Mouse (Mus musculus) layer of hippocampus, postnatal 10 days (tissue): Measurements from ENCODE around the gene Cdk5r2. TPM values are rescaled to one million over a fixed set of nuclear protein-coding genes. Genes with fewer than 3 reads are reported as not detected.

ENCODE experiments used
- DNase-seq, 2 experiments: peaks; one replicate each; pipeline ENCODE4 v3.0.0; 2021; ENCODE audit warnings: low spot score in 2 of 2
- total RNA-seq, 2 experiments: library from RNA; stranded (reverse); gene quantifications; 2 replicates each; pipeline ENCODE4 v1.2.3; 2021

Cdk5r2 gene
- total RNA-seq, 2 experiments from 2014 or later = 286 to 311 TPM

- DNase-seq = peak; percentile 17 to 19
These were observed 3.5 kb upstream of the Cdk5r2 start for GRCm38 (mm10) chr1:74851001-74851775.

DNA sequence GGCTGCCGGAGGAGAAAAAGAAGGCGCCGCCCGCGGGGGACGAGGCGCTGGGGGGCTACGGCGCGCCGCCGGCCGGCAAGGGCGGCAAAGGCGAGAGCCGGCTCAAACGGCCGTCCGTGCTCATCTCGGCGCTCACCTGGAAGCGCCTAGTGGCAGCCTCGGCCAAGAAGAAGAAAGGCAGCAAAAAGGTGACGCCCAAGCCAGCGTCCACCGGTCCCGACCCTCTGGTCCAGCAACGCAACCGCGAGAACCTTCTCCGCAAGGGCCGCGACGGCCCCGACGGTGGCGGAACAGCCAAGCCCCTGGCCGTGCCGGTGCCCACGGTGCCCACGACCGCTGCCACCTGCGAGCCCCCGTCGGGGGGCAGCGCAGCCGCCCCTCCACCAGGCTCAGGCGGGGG is 422 bp downstream of the Cdk5r2 start:
- no peak for DNase-seq

- DNase-seq = peak; percentile 34 to 47
These were observed 1.1 kb downstream of the Cdk5r2 start for GRCm38 (mm10) chr1:74855651-74856438.

GRCm38 (mm10) chr1:74856439-74856720 is 1.6 kb downstream of the Cdk5r2 start:
- DNase-seq = no peak

DNA sequence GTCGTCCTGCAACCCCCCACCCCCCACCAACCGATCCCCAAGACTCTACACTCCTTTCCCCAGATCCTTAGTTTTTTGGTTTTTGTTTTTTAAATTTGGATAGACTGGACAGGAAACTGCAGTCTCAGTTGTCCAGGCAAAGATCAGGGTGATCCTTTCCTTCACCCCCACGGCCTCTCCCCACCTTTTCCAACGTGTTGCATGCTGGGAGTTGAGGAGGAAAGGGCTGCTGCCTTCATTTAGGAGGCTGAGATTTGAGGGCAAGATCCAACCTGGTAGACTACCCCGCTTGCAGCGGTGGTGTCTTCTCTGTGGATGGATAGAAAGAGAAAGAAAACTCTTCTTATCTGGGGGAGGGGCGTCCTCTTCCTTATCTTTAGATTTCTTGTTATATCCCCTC is 2.1 kb downstream of the Cdk5r2 start:
- peak in 1 of 2 experiments; percentile 25 for DNase-seq

GRCm38 (mm10) chr1:74857201-74857600 is 2.5 kb downstream of the Cdk5r2 start:
- DNase-seq = peak; percentile 13 to 16

- DNase-seq = peak; percentile 16 to 26
These were observed 2.9 kb downstream of the Cdk5r2 start for GRCm38 (mm10) chr1:74857677-74858076.

DNA sequence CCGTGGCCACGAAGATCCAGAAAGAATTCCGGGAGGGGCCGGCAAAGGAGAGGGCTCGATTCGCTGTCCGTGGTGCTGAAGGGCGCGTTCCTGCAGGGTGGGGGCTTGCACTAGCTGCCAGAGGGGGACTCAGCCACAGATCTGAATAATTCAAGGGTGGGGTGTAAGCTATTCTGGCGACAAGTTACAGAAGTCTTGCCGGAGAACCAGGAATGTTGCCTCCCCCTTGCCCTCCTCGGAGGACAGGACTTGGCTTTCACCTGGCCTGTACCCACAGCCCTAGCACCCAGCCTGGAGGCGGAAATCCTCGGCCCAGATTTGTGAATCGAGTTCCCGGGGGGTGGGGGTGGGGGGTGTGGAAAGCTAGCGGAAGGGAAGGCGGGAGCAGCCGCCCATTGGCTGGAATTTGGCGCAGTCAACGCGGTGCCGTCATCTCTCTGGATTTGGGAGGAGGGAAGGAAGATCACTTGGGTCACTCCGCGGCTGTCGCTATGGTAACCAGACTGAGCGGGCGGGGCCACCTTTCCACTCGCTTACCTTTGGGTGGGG is 3.5 kb downstream of the Cdk5r2 start:
- DNase-seq = peak; percentile 83 to 89

DNA sequence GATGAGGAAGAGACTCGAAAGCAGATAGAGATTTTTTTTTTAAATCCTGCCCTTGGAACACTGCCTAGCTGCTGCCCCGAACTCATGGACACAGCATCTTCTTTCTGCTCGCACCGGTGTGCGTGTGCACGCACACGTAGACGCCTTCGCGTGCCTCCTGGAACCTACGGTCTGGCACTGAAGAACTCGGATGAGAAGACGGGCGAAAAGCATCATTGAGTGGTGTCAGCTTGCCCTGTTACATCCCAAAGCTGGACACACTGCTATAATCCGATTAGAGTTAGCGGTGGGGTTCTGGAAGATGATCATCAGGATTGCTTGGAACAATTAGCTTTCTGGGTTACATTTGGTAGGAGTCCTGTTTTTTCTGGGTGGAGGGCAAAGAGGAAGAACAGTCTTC is 4.1 kb downstream of the Cdk5r2 start:
- peak in 1 of 2 experiments; percentile 16 for DNase-seq

DNA sequence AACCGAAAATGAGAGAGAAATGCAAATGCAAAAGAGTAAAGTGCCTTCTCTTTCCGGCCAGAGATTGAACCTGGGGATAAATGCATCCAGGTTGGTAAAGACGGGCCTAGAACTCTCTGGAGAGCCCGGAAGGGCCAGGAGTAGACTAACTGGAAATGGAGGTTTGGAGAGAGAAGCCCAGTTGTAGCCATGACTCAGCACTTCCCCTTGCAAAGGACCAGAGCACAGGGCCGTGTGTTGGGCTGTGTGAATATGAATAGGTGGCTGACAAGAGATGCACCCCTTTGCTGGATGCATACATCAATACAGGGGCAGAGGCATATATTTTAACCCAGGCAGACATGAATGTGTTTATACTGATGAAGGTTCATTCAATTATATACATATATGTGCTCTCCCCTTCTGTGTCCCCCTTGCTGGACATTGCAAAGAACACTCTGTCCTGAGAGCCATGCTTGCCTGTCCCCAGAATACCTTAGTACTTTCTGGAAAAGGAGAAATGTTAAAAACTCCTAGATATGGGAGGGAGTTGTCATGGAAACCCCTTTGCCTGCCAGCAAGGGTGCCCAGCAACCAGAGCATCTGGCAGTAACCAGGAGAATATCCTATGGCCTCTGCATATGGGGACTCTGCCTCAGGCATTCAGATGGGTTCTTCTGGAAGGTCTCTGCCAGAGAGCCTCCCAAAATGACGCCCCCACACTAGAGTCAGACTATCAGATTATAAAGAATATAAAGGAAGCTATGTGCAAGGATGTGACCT is 4.7 kb downstream of the Cdk5r2 start:
- peak; percentile 20 to 31 for DNase-seq

DNA sequence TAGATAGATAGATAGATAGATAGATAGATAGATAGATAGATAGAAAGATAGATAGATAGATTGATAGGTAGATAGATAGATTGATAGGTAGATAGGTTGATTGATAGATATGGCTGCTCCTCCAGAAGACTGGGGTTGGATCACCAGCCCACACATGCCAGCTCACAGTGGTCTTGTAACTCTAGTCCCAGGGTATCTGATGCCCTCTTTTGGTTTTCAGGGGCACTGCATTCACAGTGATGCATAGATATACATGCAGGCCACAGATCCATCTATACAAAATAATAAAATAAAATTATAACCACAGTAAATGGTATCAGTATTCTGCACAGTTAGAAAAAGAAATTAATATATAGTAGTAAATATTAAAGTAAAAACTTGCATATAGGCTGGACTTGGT is 7.0 kb downstream of the Cdk5r2 start:
- no peak for DNase-seq

GRCm38 (mm10) chr1:74872218-74872617 is 17.5 kb downstream of the Cdk5r2 start:
- DNase-seq = no peak

GRCm38 (mm10) chr1:74877199-74877598 is 22.5 kb downstream of the Cdk5r2 start:
- DNase-seq = no peak

- DNase-seq = peak; percentile 74 to 78
These were observed 26.1 kb downstream of the Cdk5r2 start for GRCm38 (mm10) chr1:74880785-74881360.

GRCm38 (mm10) chr1:74882055-74882734 is 27.5 kb downstream of the Cdk5r2 start:
- no peak for DNase-seq

GRCm38 (mm10) chr1:74882828-74883227 is 28.1 kb downstream of the Cdk5r2 start:
- no peak for DNase-seq

DNA sequence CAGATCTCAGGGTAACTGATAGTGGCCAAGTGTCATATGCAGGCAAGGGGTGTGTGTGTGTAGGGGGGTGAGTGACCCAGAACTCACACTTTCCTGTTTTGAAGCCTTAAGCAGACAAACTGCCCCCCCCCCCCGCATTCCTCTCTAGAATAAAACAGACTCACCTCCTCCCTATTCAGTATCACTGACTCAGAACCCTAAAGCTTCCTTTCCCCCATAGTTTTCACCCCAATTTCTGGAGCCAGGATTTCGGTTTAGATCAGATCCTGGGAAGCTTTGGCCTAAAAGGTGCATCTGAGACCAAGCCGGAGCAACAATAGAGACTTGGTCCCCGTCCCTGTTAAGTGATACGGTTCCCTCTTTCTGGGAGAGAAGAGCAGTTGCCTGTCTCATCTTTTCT is 28.7 kb downstream of the Cdk5r2 start:
- no peak for DNase-seq

GRCm38 (mm10) chr1:74884196-74885141 is 29.7 kb downstream of the Cdk5r2 start:
- no peak for DNase-seq

- DNase-seq = no peak
These were observed 30.8 kb downstream of the Cdk5r2 start, which contains the start of gene Fev for GRCm38 (mm10) chr1:74885369-74886042. Gene Fev, minus strand, starts transcription at chr1:74885419.
